Mouse (Mus musculus): Measurements from ENCODE around the gene Ascc1.

The Ascc1 gene

GRCm38 (mm10) chr10:60002673-60003212 is at the start of gene Ascc1, which contains the start of gene Anapc16:
Ascc1 (plus strand) TSS chr10:60002805.
Anapc16 (minus strand) TSS chr10:60003135.
- DNase-seq = peak; percentile 99

- DNase-seq = peak; percentile 55
Measured at GRCm38 (mm10) chr10:59953564-59954039, 49.0 kb upstream of the Ascc1 start.

- no peak for DNase-seq
Measured at GRCm38 (mm10) chr10:59956681-59957080, 45.9 kb upstream of the Ascc1 start.

- peak; percentile 66 for DNase-seq
Measured at GRCm38 (mm10) chr10:59957171-59958149, 45.1 kb upstream of the Ascc1 start.

- DNase-seq = peak; percentile 67
Measured at GRCm38 (mm10) chr10:59958458-59958857, 44.1 kb upstream of the Ascc1 start.

GRCm38 (mm10) chr10:59959517-59959916 is 43.1 kb upstream of the Ascc1 start:
- peak; percentile 30 for DNase-seq

- peak; percentile 51 for DNase-seq
Measured at GRCm38 (mm10) chr10:59963609-59964008, 39.0 kb upstream of the Ascc1 start.

- DNase-seq = peak; percentile 87
Measured at GRCm38 (mm10) chr10:59964504-59965361, 37.9 kb upstream of the Ascc1 start.

- peak; percentile 45 for DNase-seq
Measured at GRCm38 (mm10) chr10:59965362-59965695, 37.3 kb upstream of the Ascc1 start.

GRCm38 (mm10) chr10:59965788-59966187 is 36.8 kb upstream of the Ascc1 start:
- no peak for DNase-seq

- DNase-seq = no peak
Measured at GRCm38 (mm10) chr10:59966743-59967142, 35.9 kb upstream of the Ascc1 start.

GRCm38 (mm10) chr10:59967309-59967942 is 35.2 kb upstream of the Ascc1 start:
- no peak for DNase-seq

GRCm38 (mm10) chr10:59969821-59970449 is 32.7 kb upstream of the Ascc1 start:
- DNase-seq = peak; percentile 78

- DNase-seq = peak; percentile 63
Measured at GRCm38 (mm10) chr10:59970450-59971062, 32.0 kb upstream of the Ascc1 start.

GRCm38 (mm10) chr10:59971813-59972212 is 30.8 kb upstream of the Ascc1 start:
- DNase-seq = peak; percentile 36

GRCm38 (mm10) chr10:59972534-59972933 is 30.1 kb upstream of the Ascc1 start:
- DNase-seq = peak; percentile 38

GRCm38 (mm10) chr10:59972999-59973398 is 29.6 kb upstream of the Ascc1 start:
- DNase-seq = peak; percentile 39

- peak; percentile 48 for DNase-seq
Measured at GRCm38 (mm10) chr10:59973400-59973799, 29.2 kb upstream of the Ascc1 start.

- peak; percentile 76 for DNase-seq
Measured at GRCm38 (mm10) chr10:59974191-59974664, 28.4 kb upstream of the Ascc1 start.

GRCm38 (mm10) chr10:59974786-59975185 is 27.8 kb upstream of the Ascc1 start:
- peak; percentile 58 for DNase-seq

- DNase-seq = no peak
Measured at GRCm38 (mm10) chr10:59977141-59977540, 25.5 kb upstream of the Ascc1 start.
